Mouse (Mus musculus) intestine, embryonic 15.5 days (tissue): ENCODE data around the gene Zgpat. TPM values are rescaled to one million over a fixed set of nuclear protein-coding genes. Genes with fewer than 3 reads are reported as not detected.

Experiments
- ATAC-seq: fragments of 200-750 bp; cut with Nextera tagmentation; 2 replicates; pipeline ENCODE4 v1.8.0; 2017; ENCODE audit warnings: moderate TSS enrichment, moderate library complexity
- H3K27ac ChIP-seq: fragments of 300-500 bp; sonication (generic); 2 replicates; pipeline ENCODE4 v1.5.1; 2015; ENCODE audit warnings: mild to moderate bottlenecking, inconsistent platforms
- H3K27me3 ChIP-seq: fragments of 300-500 bp; sonication (generic); replicated peaks from 2 replicates; pipeline ENCODE4 v1.6.1; 2015; ENCODE audit warnings: inconsistent platforms
- H3K36me3 ChIP-seq: fragments of 300-500 bp; sonication (generic); 2 replicates; pipeline ENCODE4 v1.6.1; 2015; ENCODE audit warnings: inconsistent platforms
- H3K4me1 ChIP-seq: fragments of 300-500 bp; sonication (generic); replicated peaks from 2 replicates; pipeline ENCODE4 v1.6.1; 2015; ENCODE audit warnings: inconsistent platforms
- H3K4me2 ChIP-seq: fragments of 300-500 bp; sonication (generic); replicated peaks from 2 replicates; pipeline ENCODE4 v1.6.1; 2015; ENCODE audit warnings: mild to moderate bottlenecking, inconsistent platforms
- H3K4me3 ChIP-seq: fragments of 300-500 bp; sonication (generic); replicated peaks from 2 replicates; pipeline ENCODE4 v1.5.1; 2015; ENCODE audit warnings: inconsistent platforms
- H3K9ac ChIP-seq: fragments of 300-500 bp; sonication (generic); 2 replicates; pipeline ENCODE4 v1.6.1; 2015; ENCODE audit warnings: inconsistent platforms
- H3K9me3 ChIP-seq: fragments of 300-500 bp; sonication (generic); 2 replicates; pipeline ENCODE4 v1.6.1; 2016; ENCODE audit warnings: inconsistent platforms
- WGBS: fragments of 180-500 bp; shearing (Covaris S2); methylation state at CpG from one replicate; pipeline ENCODE4 v1.1.7; 2015; 5-methylcytosine and 5-hydroxymethylcytosine counted together
- polyA plus RNA-seq: library from polyadenylated mRNA; unstranded; fragments of >200 nt; fragmentation: Nextera tagmentation; extraction: Ambion mirVana; gene quantifications from 2 replicates; pipeline ENCODE4 v1.2.1, GENCODE M21; 2015

Zgpat gene
- 35.7 and 36.7 TPM in 2 replicates for polyA plus RNA-seq

- Histone ChIP-seq H3K36me3 (peaks cover 24% of the 10 kb centered on the region), H3K4me2 (peak within 1 kb of the TSS; percentile 75), H3K4me1 (peaks cover 14% of the 10 kb centered on the region), H3K4me3 (peak within 1 kb of the TSS; percentile 86), H3K27ac (peak within 1 kb of the TSS; percentile 90), H3K9me3 (no peaks in the 10 kb centered on the region), H3K9ac (peak within 1 kb of the TSS; percentile 93), H3K27me3 (no peaks in the 10 kb centered on the region)
- ATAC-seq: peak; percentile 96
- WGBS: under 1% methylated on average over 71 of the region's 71 CpGs
These were observed at the start of gene Zgpat, which contains the start of gene Arfrp1 for GRCm38 (mm10) chr2:181364860-181365596. TSS of gene Zgpat (plus strand) at chr2:181364928. TSS of gene Arfrp1 (minus strand) at chr2:181365404.

GRCm38 (mm10) chr2:181319248-181320102 lies 45.3 kb upstream of the Zgpat start, which contains the start of gene Rtel1:
TSS of gene Rtel1 (plus strand) at chr2:181319739.
- Histone ChIP-seq H3K4me2 (peak within 1 kb of the TSS; percentile 76), H3K27ac (peak within 1 kb of the TSS; percentile 63), H3K4me1 (peaks cover 9% of the 10 kb centered on the region; the same call in 1 of the 2 replicates), H3K9ac (peak within 1 kb of the TSS; percentile 59), H3K27me3 (peaks cover 11% of the 10 kb centered on the region), H3K36me3 (peaks cover 12% of the 10 kb centered on the region; the same call in 1 of the 2 replicates), H3K9me3 (no peaks in the 10 kb centered on the region), H3K4me3 (peak within 1 kb of the TSS; percentile 49)
- ATAC-seq: peak; percentile 97
- WGBS: 6% methylated on average over 40 of the region's 40 CpGs

- Histone ChIP-seq H3K27me3 (peaks cover 5% of the 10 kb centered on the region), H3K27ac (peak overlapping the region; percentile 63), H3K36me3 (peaks cover 12% of the 10 kb centered on the region; the same call in 1 of the 2 replicates), H3K4me3 (peak overlapping the region; percentile 49), H3K4me2 (peak overlapping the region; percentile 76), H3K9me3 (no peaks in the 10 kb centered on the region), H3K9ac (peak overlapping the region; percentile 59), H3K4me1 (peaks cover 9% of the 10 kb centered on the region; the same call in 1 of the 2 replicates)
- WGBS: 13% methylated on average over 7 of the region's 7 CpGs
- ATAC-seq: peak; percentile 42
These were observed 44.6 kb upstream of the Zgpat start for GRCm38 (mm10) chr2:181320103-181320499.

- Histone ChIP-seq H3K4me3 (no peak overlapping the region), H3K9ac (no peak overlapping the region), H3K27ac (no peak overlapping the region), H3K4me2 (no peak overlapping the region), H3K27me3 (no peaks in the 10 kb centered on the region), H3K4me1 (peaks cover 9% of the 10 kb centered on the region; the same call in 1 of the 2 replicates), H3K9me3 (no peaks in the 10 kb centered on the region), H3K36me3 (peaks cover 12% of the 10 kb centered on the region; the same call in 1 of the 2 replicates)
- no peak for ATAC-seq
- 83% methylated on average over 5 of the region's 5 CpGs for WGBS
These were observed 42.6 kb upstream of the Zgpat start for GRCm38 (mm10) chr2:181322136-181322535.

- H3K4me2 ChIP-seq: no peak overlapping the region
- no peaks in the 10 kb centered on the region for H3K27me3 ChIP-seq
- peaks cover 28% of the 10 kb centered on the region for H3K36me3 ChIP-seq
- no peaks in the 10 kb centered on the region for H3K4me1 ChIP-seq
- H3K4me3 ChIP-seq: no peak overlapping the region
- H3K9ac ChIP-seq: no peak overlapping the region
- ATAC-seq: no peak
- no peaks in the 10 kb centered on the region for H3K9me3 ChIP-seq
- 90% methylated on average over 2 of the region's 2 CpGs for WGBS
- H3K27ac ChIP-seq: no peak overlapping the region
These were observed 38.6 kb upstream of the Zgpat start for GRCm38 (mm10) chr2:181326098-181326497.

GRCm38 (mm10) chr2:181332542-181332941 lies 32.2 kb upstream of the Zgpat start:
- peaks cover 27% of the 10 kb centered on the region for H3K36me3 ChIP-seq
- H3K4me2 ChIP-seq: no peak overlapping the region

GRCm38 (mm10) chr2:181334023-181334422 lies 30.7 kb upstream of the Zgpat start:
- no peak overlapping the region for H3K4me3 ChIP-seq
- no peak overlapping the region for H3K9ac ChIP-seq
- no peak overlapping the region for H3K4me2 ChIP-seq
- no peak overlapping the region for H3K27ac ChIP-seq
- H3K9me3 ChIP-seq: no peaks in the 10 kb centered on the region
- ATAC-seq: peak; percentile 62; the same call in 1 of the 2 replicates
- H3K27me3 ChIP-seq: no peaks in the 10 kb centered on the region
- WGBS: 65% methylated on average over 3 of the region's 3 CpGs
- peaks cover 17% of the 10 kb centered on the region for H3K36me3 ChIP-seq
- H3K4me1 ChIP-seq: no peaks in the 10 kb centered on the region

More at GRCm38 (mm10) chr2:181332542-181332941, 32.2 kb upstream of the Zgpat start:
- no peaks in the 10 kb centered on the region for H3K4me1 ChIP-seq
- H3K4me3 ChIP-seq: no peak overlapping the region
- H3K27ac ChIP-seq: no peak overlapping the region
- no peak overlapping the region for H3K9ac ChIP-seq
- no peaks in the 10 kb centered on the region for H3K27me3 ChIP-seq
- H3K9me3 ChIP-seq: no peaks in the 10 kb centered on the region
- no peak for ATAC-seq

GRCm38 (mm10) chr2:181340426-181340825 lies 24.3 kb upstream of the Zgpat start:
- no peak overlapping the region for H3K4me3 ChIP-seq
- no peaks in the 10 kb centered on the region for H3K27me3 ChIP-seq
- H3K9me3 ChIP-seq: no peaks in the 10 kb centered on the region
- H3K4me1 ChIP-seq: no peaks in the 10 kb centered on the region
- no peak for ATAC-seq
- 91% methylated on average over 4 of the region's 4 CpGs for WGBS
- no peak overlapping the region for H3K27ac ChIP-seq
- peaks cover 29% of the 10 kb centered on the region for H3K36me3 ChIP-seq
- no peak overlapping the region for H3K9ac ChIP-seq
- no peak overlapping the region for H3K4me2 ChIP-seq

GRCm38 (mm10) chr2:181342766-181343165 lies 22.0 kb upstream of the Zgpat start:
- Histone ChIP-seq H3K4me1 (no peaks in the 10 kb centered on the region), H3K27me3 (no peaks in the 10 kb centered on the region), H3K4me3 (no peak overlapping the region), H3K36me3 (peaks cover 29% of the 10 kb centered on the region), H3K27ac (no peak overlapping the region), H3K4me2 (no peak overlapping the region), H3K9me3 (no peaks in the 10 kb centered on the region), H3K9ac (no peak overlapping the region)
- ATAC-seq: no peak
- 93% methylated on average over 6 of the region's 6 CpGs for WGBS

GRCm38 (mm10) chr2:181356780-181357179 lies 7.9 kb upstream of the Zgpat start:
- ATAC-seq: no peak
- Histone ChIP-seq H3K27me3 (no peaks in the 10 kb centered on the region), H3K9me3 (no peaks in the 10 kb centered on the region), H3K9ac (no peak overlapping the region), H3K4me1 (no peaks in the 10 kb centered on the region), H3K36me3 (peaks cover 38% of the 10 kb centered on the region), H3K27ac (no peak overlapping the region), H3K4me3 (no peak overlapping the region), H3K4me2 (no peak overlapping the region)
- 84% methylated on average over 3 of the region's 3 CpGs for WGBS

- Histone ChIP-seq H3K9ac (peak overlapping the region; percentile 93), H3K4me3 (peak overlapping the region; percentile 86), H3K4me1 (peaks cover 14% of the 10 kb centered on the region), H3K27me3 (no peaks in the 10 kb centered on the region), H3K9me3 (no peaks in the 10 kb centered on the region), H3K36me3 (peaks cover 24% of the 10 kb centered on the region), H3K27ac (no peak overlapping the region), H3K4me2 (peak overlapping the region; percentile 75)
- WGBS: 81% methylated on average over 3 of the region's 3 CpGs
- no peak for ATAC-seq
These were observed 782 bp upstream of the Zgpat start for GRCm38 (mm10) chr2:181363946-181364345.

GRCm38 (mm10) chr2:181364487-181364859 lies 255 bp upstream of the Zgpat start:
- H3K27ac ChIP-seq: peak overlapping the region; percentile 90; the same call in 1 of the 2 replicates
- 0 out of 2 replicates have a peak, but pooled peaks have one; percentile 5 for ATAC-seq
- WGBS: 7% methylated on average over 14 of the region's 14 CpGs

More at GRCm38 (mm10) chr2:181364487-181364859, 255 bp upstream of the Zgpat start:
- Histone ChIP-seq H3K4me2 (peak overlapping the region; percentile 75), H3K27me3 (no peaks in the 10 kb centered on the region), H3K36me3 (peaks cover 24% of the 10 kb centered on the region), H3K9me3 (no peaks in the 10 kb centered on the region), H3K4me3 (peak overlapping the region; percentile 86), H3K9ac (peak overlapping the region; percentile 93), H3K4me1 (peaks cover 14% of the 10 kb centered on the region)
